Mouse (Mus musculus): ENCODE data around the gene Trem3.

DNA sequence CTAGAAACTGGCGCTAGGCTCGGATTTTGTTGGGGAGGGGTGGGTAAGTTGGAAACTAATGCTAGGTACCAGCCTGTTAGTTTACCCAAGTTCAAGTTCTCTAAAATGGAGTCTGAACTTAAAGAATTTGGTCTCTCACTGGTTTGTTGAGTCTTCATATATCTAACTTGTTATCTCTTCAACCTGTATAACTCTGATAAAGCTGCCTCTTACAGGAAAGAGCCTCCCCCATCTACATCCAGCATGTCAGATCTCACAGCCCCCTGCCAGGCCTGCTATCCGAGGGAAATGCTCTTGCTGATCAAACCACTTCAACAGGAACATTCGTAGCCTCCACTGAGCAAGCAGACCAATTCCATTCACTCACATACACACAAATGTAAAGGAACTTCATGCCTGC is 31.4 kb downstream of the Trem3 start:
- no peak for TF ChIP-seq POLR2A (IDR thresholded peaks at IDR 0.05; ENCODE audit: extremely low read depth, insufficient read depth, low read length)
- no peak for TF ChIP-seq CTCF (IDR thresholded peaks at IDR 0.05; ENCODE audit: extremely low read depth, insufficient read depth, low read length)
